In genomic region chr3:101500393-101501051, GRCm38 (mm10) we compare ENCODE assay signal across 12 mouse cellular contexts.
DNase-seq lines count a peak whose midpoint lies in the region; ATAC-seq and TF ChIP-seq lines count a peak whose summit lies in the region.
"Had no signal": no experiment of that assay in that cellular context is flagged by ENCODE, and none has a peak within 500 bp of the region (broad histone marks: within the 10 kb centered on the region; RNA-seq: fewer than 3 reads in every experiment).

No protein-coding gene starts in this region.

- no peaks in the 10 kb centered on the region for H3K27me3 ChIP-seq in liver, adult 2 months (ENCODE audit: control insufficient read depth, insufficient read depth, low read length)
- no peaks in the 10 kb centered on the region for H3K27me3 ChIP-seq in liver, embryonic 11.5 days (replicated peaks; ENCODE audit: control insufficient read depth, insufficient read depth, low read length)
- H3K27me3 ChIP-seq in intestine, postnatal 0 days (replicated peaks; ENCODE audit: control insufficient read depth, insufficient read depth, low read length) = no peaks in the 10 kb centered on the region
- H3K27me3 ChIP-seq in small intestine, adult 2 months (ENCODE audit: control insufficient read depth, insufficient read depth, low read length) = no peaks in the 10 kb centered on the region
- peaks cover 19% of the 10 kb centered on the region; the same call in 1 of the 2 replicates for H3K27me3 ChIP-seq in forebrain, embryonic 12.5 days

- no peak for TF ChIP-seq CTCF in liver, adult 2 months (IDR thresholded peaks at IDR 0.05; ENCODE audit: low read depth, low read length)
- no peak for TF ChIP-seq CTCF in intestine, postnatal 0 days (IDR thresholded peaks at IDR 0.05; ENCODE audit: low read depth)
- no peak for TF ChIP-seq CTCF in small intestine, adult 2 months (IDR thresholded peaks at IDR 0.05; ENCODE audit: extremely low read depth, insufficient read length, insufficient replicate concordance, low read depth, low read length)

- no peaks in the 10 kb centered on the region for H3K9me3 ChIP-seq in liver, embryonic 11.5 days (ENCODE audit: control insufficient read depth, low read length)
- H3K9me3 ChIP-seq in intestine, postnatal 0 days (ENCODE audit: control insufficient read depth) = no peaks in the 10 kb centered on the region
- no peaks in the 10 kb centered on the region for H3K9me3 ChIP-seq in forebrain, embryonic 12.5 days

- peak; percentile 65 for DNase-seq in liver, adult 2 months (ENCODE audit: extremely low read depth, low read depth, low spot score)
- no peak for DNase-seq in liver, embryonic 11.5 days (ENCODE audit: low spot score)
- peak; percentile 66 for DNase-seq in heart, adult 8-10 months (ENCODE audit: low spot score)
- no peak for DNase-seq in frontal cortex, postnatal 14 days (ENCODE audit: low spot score in 2 of 2)
- DNase-seq: cerebellum, adult 8-10 months; thymus, adult 2 months had no signal

- peaks cover 9% of the 10 kb centered on the region; the same call in 1 of the 2 replicates for H3K4me1 ChIP-seq in liver, adult 2 months (ENCODE audit: control insufficient read depth, insufficient read depth, low read length)
- no peaks in the 10 kb centered on the region for H3K4me1 ChIP-seq in liver, embryonic 11.5 days (replicated peaks; ENCODE audit: control insufficient read depth, insufficient read depth, low read length)
- H3K4me1 ChIP-seq in intestine, postnatal 0 days (replicated peaks; ENCODE audit: control insufficient read depth, insufficient read depth, low read length) = 0 out of 2 replicates have a peak, but pooled peaks cover 5% of the 10 kb centered on the region
- peaks cover 29% of the 10 kb centered on the region; the same call in 1 of the 2 replicates for H3K4me1 ChIP-seq in small intestine, adult 2 months (ENCODE audit: control insufficient read depth, insufficient read depth, insufficient read length, low read length)
- 0 out of 2 replicates have a peak, but pooled peaks cover 3% of the 10 kb centered on the region for H3K4me1 ChIP-seq in forebrain, embryonic 12.5 days

- H3K27ac ChIP-seq in liver, adult 2 months (replicated peaks; ENCODE audit: insufficient read depth, low read depth, low read length) = no peak overlapping the region
- H3K27ac ChIP-seq in liver, embryonic 11.5 days (ENCODE audit: low read depth, low read length) = no peak overlapping the region
- 0 out of 2 replicates have a peak overlapping the region, but pooled peaks have one; percentile 4 for H3K27ac ChIP-seq in intestine, postnatal 0 days (ENCODE audit: low read depth, low read length)
- peak overlapping the region; percentile 93 for H3K27ac ChIP-seq in small intestine, adult 2 months (ENCODE audit: insufficient read depth, low read depth, low read length)
- H3K27ac ChIP-seq in forebrain, embryonic 12.5 days = no peak overlapping the region
- H3K27ac ChIP-seq: left cerebral cortex, adult 2 months had no signal

- no peak overlapping the region for H3K9ac ChIP-seq in liver, adult 2 months (ENCODE audit: low read depth, low read length)
- no peak overlapping the region for H3K9ac ChIP-seq in liver, embryonic 11.5 days (ENCODE audit: low read depth, low read length)
- no peak overlapping the region for H3K9ac ChIP-seq in intestine, postnatal 0 days (ENCODE audit: low read depth, low read length)
- no peak overlapping the region for H3K9ac ChIP-seq in forebrain, embryonic 12.5 days

- no peak for TF ChIP-seq POLR2A in liver, adult 2 months (IDR thresholded peaks at IDR 0.05; ENCODE audit: extremely low read depth, insufficient read depth, low read length)
- no peak; the same call in 1 of the 2 replicates for TF ChIP-seq POLR2A in small intestine, adult 2 months (IDR thresholded peaks at IDR 0.05; ENCODE audit: low read depth, low read length)

- no peak for ATAC-seq in liver, embryonic 11.5 days (replicated peaks; ENCODE audit: low FRiP score)
- peak; percentile 89 for ATAC-seq in intestine, postnatal 0 days
- no peak for ATAC-seq in forebrain, embryonic 12.5 days (ENCODE audit: low FRiP score)
- ATAC-seq in frontal cortex, adult (ENCODE audit: low TSS enrichment) = no peak
- ATAC-seq: activated CD4-positive, CD25-positive, alpha-beta regulatory T cell, adult 4 months had no signal

- no peaks in the 10 kb centered on the region for H3K36me3 ChIP-seq in liver, adult 2 months (ENCODE audit: control insufficient read depth, insufficient read depth, low read length)
- H3K36me3 ChIP-seq in liver, embryonic 11.5 days (ENCODE audit: control insufficient read depth, insufficient read depth, low read length) = no peaks in the 10 kb centered on the region
- H3K36me3 ChIP-seq in intestine, postnatal 0 days (ENCODE audit: control insufficient read depth, insufficient read depth) = no peaks in the 10 kb centered on the region
- no peaks in the 10 kb centered on the region for H3K36me3 ChIP-seq in small intestine, adult 2 months (ENCODE audit: control insufficient read depth, insufficient read depth, low read length)
- no peaks in the 10 kb centered on the region for H3K36me3 ChIP-seq in forebrain, embryonic 12.5 days (replicated peaks)

- no peak overlapping the region for H3K4me2 ChIP-seq in liver, embryonic 11.5 days
- no peak overlapping the region for H3K4me2 ChIP-seq in intestine, postnatal 0 days (replicated peaks; ENCODE audit: low read depth)
- H3K4me2 ChIP-seq in forebrain, embryonic 12.5 days = no peak overlapping the region

- no peak overlapping the region for H3K4me3 ChIP-seq in liver, adult 2 months (ENCODE audit: insufficient read depth, low read depth, low read length)
- H3K4me3 ChIP-seq in liver, embryonic 11.5 days (ENCODE audit: low read depth, low read length) = no peak overlapping the region
- no peak overlapping the region for H3K4me3 ChIP-seq in intestine, postnatal 0 days (ENCODE audit: low read depth, low read length)
- no peak overlapping the region for H3K4me3 ChIP-seq in small intestine, adult 2 months (ENCODE audit: low read depth, low read length)
- H3K4me3 ChIP-seq in forebrain, embryonic 12.5 days (replicated peaks) = no peak overlapping the region
- H3K4me3 ChIP-seq: left cerebral cortex, adult 2 months had no signal

- no peaks in the 10 kb centered on the region for H3K79me2 ChIP-seq in liver, adult 2 months (ENCODE audit: control insufficient read depth, insufficient read depth, low read length)

- 65% methylated on average over 11 of the region's 11 CpGs for WGBS in liver, adult 2 months
- WGBS in liver, embryonic 11.5 days = 78% methylated on average over 11 of the region's 11 CpGs
- 38% methylated on average over 11 of the region's 11 CpGs for WGBS in intestine, postnatal 0 days
- WGBS in small intestine, adult 2 months = 23% methylated on average over 11 of the region's 11 CpGs
- WGBS in forebrain, embryonic 12.5 days = 87% methylated on average over 11 of the region's 11 CpGs

Comparison
In these comparisons a context has a peak if more than half of its experiments do, and no peak if none do; other contexts are left out.
1. DNase-seq: peak in liver, adult 2 months (single experiment) and heart, adult 8-10 months (single experiment); none in liver, embryonic 11.5 days (single experiment) and frontal cortex, postnatal 14 days (0 of 2).
2. H3K27ac ChIP-seq: peak in intestine, postnatal 0 days (single experiment) and small intestine, adult 2 months (single experiment); none in liver, adult 2 months (single experiment), liver, embryonic 11.5 days (single experiment) and forebrain, embryonic 12.5 days (single experiment).